Mouse (Mus musculus) MEL (cell line): ENCODE measurements around the gene Stk11ip. TPM values are rescaled to one million over a fixed set of nuclear protein-coding genes. Genes with fewer than 3 reads are reported as not detected.

ENCODE experiments used
- DNase-seq: peaks from one replicate; pipeline ENCODE4 v3.0.0; 2011; ENCODE audit warnings: low read depth, low spot score
- H3K27ac ChIP-seq: 2 replicates; pipeline ENCODE4 v1.5.1; 2012; ENCODE audit warnings: low read depth, mild to moderate bottlenecking, control low read depth, low read length, moderate library complexity; ENCODE audit not compliant: control insufficient read depth
- H3K27me3 ChIP-seq, 2 experiments: fragments of 150-350 bp in 1 of 2; sonication (generic) in 1 of 2; 2 replicates each; pipeline ENCODE4 v1.6.1; 2012; ENCODE audit warnings: low read length in 2 of 2, mild to moderate bottlenecking in 2 of 2, improper control_type of control experiment in 1 of 2, moderate library complexity in 1 of 2; ENCODE audit not compliant: insufficient read depth in 2 of 2, control insufficient read depth in 1 of 2
- H3K36me3 ChIP-seq, 2 experiments: 2 replicates each; pipeline ENCODE4 v1.6.1; 2012 to 2014; ENCODE audit warnings: low read length in 2 of 2, improper control_type of control experiment in 1 of 2, inconsistent platforms in 1 of 2, mild to moderate bottlenecking in 1 of 2; ENCODE audit not compliant: insufficient read depth in 2 of 2, control insufficient read depth in 1 of 2
- H3K4me1 ChIP-seq, 2 experiments: fragments of 150-350 bp in 1 of 2; sonication (generic) in 1 of 2; 2 replicates each; pipeline ENCODE4 v1.6.1; 2012; ENCODE audit warnings: low read length in 2 of 2, improper control_type of control experiment in 1 of 2, mild to moderate bottlenecking in 1 of 2; ENCODE audit not compliant: insufficient read depth in 2 of 2, control insufficient read depth in 1 of 2
- H3K4me3 ChIP-seq, 2 experiments: fragments of 150-350 bp in 1 of 2; sonication (generic) in 1 of 2; 2 replicates each; pipeline ENCODE4 v1.5.1; 2012; ENCODE audit warnings: low read depth in 2 of 2, low read length in 2 of 2, mild to moderate bottlenecking in 2 of 2, moderate library complexity in 2 of 2, control low read depth in 1 of 2, improper control_type of control experiment in 1 of 2; ENCODE audit not compliant: control insufficient read depth in 1 of 2, insufficient read depth in 1 of 2
- H3K79me2 ChIP-seq: 2 replicates; pipeline ENCODE4 v1.6.1; 2012; ENCODE audit warnings: mild to moderate bottlenecking, low read length, moderate library complexity; ENCODE audit not compliant: control insufficient read depth, poor library complexity, insufficient read depth
- H3K9ac ChIP-seq: 2 replicates; pipeline ENCODE4 v1.6.1; 2012; ENCODE audit warnings: low read depth, mild to moderate bottlenecking, control low read depth, low read length, moderate library complexity; ENCODE audit not compliant: control insufficient read depth, poor library complexity, severe bottlenecking
- H3K9me3 ChIP-seq: fragments of 150-350 bp; sonication (generic); replicated peaks from 2 replicates; pipeline ENCODE4 v1.6.1; 2012; ENCODE audit warnings: mild to moderate bottlenecking, low read length, improper control_type of control experiment, moderate library complexity; ENCODE audit not compliant: insufficient read depth
- GABPA ChIP-seq: IDR thresholded peaks from 2 replicates; pipeline ENCODE4 v1.6.1; 2012; ENCODE audit warnings: low read depth, mild to moderate bottlenecking, inconsistent platforms, low read length, improper control_type of control experiment, moderate library complexity
- GATA1 ChIP-seq: IDR thresholded peaks from 2 replicates; pipeline ENCODE4 v1.6.1; 2011; ENCODE audit warnings: low read depth, low read length, improper control_type of control experiment
- MAX ChIP-seq: IDR thresholded peaks from 2 replicates; pipeline ENCODE4 v1.6.1; 2011; ENCODE audit warnings: low read length, improper control_type of control experiment
- MEF2A ChIP-seq: IDR thresholded peaks from 2 replicates; pipeline ENCODE4 v1.6.1; 2014; ENCODE audit warnings: low read depth, mild to moderate bottlenecking, inconsistent platforms, low read length, improper control_type of control experiment; ENCODE audit not compliant: poor library complexity, insufficient replicate concordance, severe bottlenecking; ENCODE audit errors: extremely low read depth
- MYB ChIP-seq: IDR thresholded peaks from 2 replicates; pipeline ENCODE4 v1.6.1; 2011; ENCODE audit warnings: mild to moderate bottlenecking, low read depth, low read length, improper control_type of control experiment
- MYC ChIP-seq: IDR thresholded peaks from 2 replicates; pipeline ENCODE4 v1.6.1; 2011; ENCODE audit warnings: low read depth, mild to moderate bottlenecking, low read length, improper control_type of control experiment, moderate library complexity
- NRF1 ChIP-seq: IDR thresholded peaks from 2 replicates; pipeline ENCODE4 v1.6.1; 2014; ENCODE audit warnings: low read depth, mild to moderate bottlenecking, inconsistent platforms, low read length, improper control_type of control experiment, moderate library complexity; ENCODE audit not compliant: poor library complexity, insufficient read depth, severe bottlenecking
- POLR2A ChIP-seq, 2 experiments: IDR thresholded peaks; 2 replicates each; pipeline ENCODE4 v1.6.1; 2011 to 2012; ENCODE audit warnings: low read length in 2 of 2, mild to moderate bottlenecking in 2 of 2, control low read depth in 1 of 2, improper control_type of control experiment in 1 of 2, low read depth in 1 of 2, moderate library complexity in 1 of 2; ENCODE audit not compliant: control insufficient read depth in 1 of 2, insufficient read depth in 1 of 2, poor library complexity in 1 of 2
- RAD21 ChIP-seq: IDR thresholded peaks from 2 replicates; pipeline ENCODE4 v1.6.1; 2011; ENCODE audit warnings: mild to moderate bottlenecking, low read depth, low read length, improper control_type of control experiment
- SIN3A ChIP-seq: IDR thresholded peaks from 2 replicates; pipeline ENCODE4 v1.6.1; 2012; ENCODE audit warnings: low read length, improper control_type of control experiment, inconsistent platforms
- TAL1 ChIP-seq: IDR thresholded peaks from 2 replicates; pipeline ENCODE4 v1.6.1; 2012; ENCODE audit warnings: mild to moderate bottlenecking, inconsistent platforms, low read length, moderate library complexity, mixed read lengths
- UBTF ChIP-seq: IDR thresholded peaks from 2 replicates; pipeline ENCODE4 v1.6.1; 2012; ENCODE audit warnings: low read depth, mild to moderate bottlenecking, inconsistent platforms, low read length, improper control_type of control experiment, moderate library complexity, borderline replicate concordance; ENCODE audit not compliant: insufficient read depth
- USF2 ChIP-seq, 2 experiments: IDR thresholded peaks; 2 replicates each; pipeline ENCODE4 v1.6.1; 2011 to 2012; ENCODE audit warnings: improper control_type of control experiment in 2 of 2, low read length in 2 of 2, borderline replicate concordance in 1 of 2, inconsistent platforms in 1 of 2, low read depth in 1 of 2, mild to moderate bottlenecking in 1 of 2; ENCODE audit not compliant: insufficient read depth in 1 of 2
- ZC3H11A ChIP-seq: IDR thresholded peaks from 2 replicates; pipeline ENCODE4 v1.6.1; 2012; ENCODE audit warnings: low read depth, mild to moderate bottlenecking, inconsistent platforms, low read length, improper control_type of control experiment
- ZMIZ1 ChIP-seq: IDR thresholded peaks from 2 replicates; pipeline ENCODE4 v1.6.1; 2012; ENCODE audit warnings: low read depth, mild to moderate bottlenecking, inconsistent platforms, low read length, improper control_type of control experiment, moderate library complexity
- ZNF384 ChIP-seq: IDR thresholded peaks from 2 replicates; pipeline ENCODE4 v1.6.1; 2012; ENCODE audit warnings: low read depth, mild to moderate bottlenecking, inconsistent platforms, low read length, improper control_type of control experiment
- polyA plus RNA-seq, 2 experiments: library from polyadenylated mRNA; stranded (reverse) in 1 of 2; unstranded in 1 of 2; fragments of >175 nt in 1 of 2; fragments of >200 nt in 1 of 2; gene quantifications; 2 replicates each; pipeline versions ENCODE4 v1.2.1 to v1.2.4; 2012; ENCODE audit warnings: low replicate concordance in 2 of 2, low read depth in 1 of 2; ENCODE audit not compliant: insufficient read length in 2 of 2, insufficient read depth in 1 of 2, missing spikeins in 1 of 2
- total RNA-seq: library from RNA; depleted of rRNA; stranded (reverse); fragments of 300-350 nt; gene quantifications from 2 replicates; pipeline ENCODE4 v1.2.3, GENCODE M21; 2012

Gene Stk11ip
- total and polyA plus RNA-seq, 3 experiments = 10.2 to 29.4 TPM; not detected in 1

DNA sequence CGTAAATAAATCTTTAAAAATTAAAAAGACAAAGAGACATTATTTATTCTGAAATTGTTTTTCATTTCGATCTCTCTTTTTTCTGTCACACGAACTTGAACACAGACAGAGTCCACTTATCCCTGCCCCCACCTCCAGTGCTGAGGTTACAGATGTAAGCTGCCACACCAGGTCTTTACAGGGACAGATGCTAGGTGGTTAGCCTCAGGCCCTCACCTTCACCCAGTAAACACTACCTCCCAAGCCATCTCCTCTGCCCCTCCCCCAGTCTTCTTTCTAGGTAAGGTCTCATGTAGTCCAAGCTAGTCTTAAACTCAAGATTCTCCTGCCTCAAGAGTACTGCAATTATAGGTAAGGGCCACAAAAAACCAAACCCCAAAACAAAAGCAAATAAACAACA, 8.8 kb upstream of the Stk11ip start:
- H3K9me3 ChIP-seq = no peaks in the 10 kb centered on the region
- no peaks in the 10 kb centered on the region for H3K79me2 ChIP-seq
- no peak overlapping the region for H3K9ac ChIP-seq
- peaks cover 0 to 3% of the 10 kb centered on the region in 2 experiments; a peak in 1 of 4 replicates for H3K27me3 ChIP-seq
- TF ChIP-seq ZC3H11A (no peak), RAD21 (no peak), GABPA (no peak), UBTF (no peak), ZMIZ1 (no peak), USF2 (IDR thresholded peaks at IDR 0.05; ENCODE audit: borderline replicate concordance in 1 of 2, insufficient read depth in 1 of 2, low read depth in 1 of 2, low read length in 2 of 2) (no peak), SIN3A (no peak), MYB (no peak), ZNF384 (no peak), MAX (no peak), TAL1 (no peak)
- no peak overlapping the region for H3K4me3 ChIP-seq
- DNase-seq = no peak
- H3K27ac ChIP-seq = no peak overlapping the region
- H3K4me1 ChIP-seq = no peaks in the 10 kb centered on the region
- no peaks in the 10 kb centered on the region for H3K36me3 ChIP-seq

DNA sequence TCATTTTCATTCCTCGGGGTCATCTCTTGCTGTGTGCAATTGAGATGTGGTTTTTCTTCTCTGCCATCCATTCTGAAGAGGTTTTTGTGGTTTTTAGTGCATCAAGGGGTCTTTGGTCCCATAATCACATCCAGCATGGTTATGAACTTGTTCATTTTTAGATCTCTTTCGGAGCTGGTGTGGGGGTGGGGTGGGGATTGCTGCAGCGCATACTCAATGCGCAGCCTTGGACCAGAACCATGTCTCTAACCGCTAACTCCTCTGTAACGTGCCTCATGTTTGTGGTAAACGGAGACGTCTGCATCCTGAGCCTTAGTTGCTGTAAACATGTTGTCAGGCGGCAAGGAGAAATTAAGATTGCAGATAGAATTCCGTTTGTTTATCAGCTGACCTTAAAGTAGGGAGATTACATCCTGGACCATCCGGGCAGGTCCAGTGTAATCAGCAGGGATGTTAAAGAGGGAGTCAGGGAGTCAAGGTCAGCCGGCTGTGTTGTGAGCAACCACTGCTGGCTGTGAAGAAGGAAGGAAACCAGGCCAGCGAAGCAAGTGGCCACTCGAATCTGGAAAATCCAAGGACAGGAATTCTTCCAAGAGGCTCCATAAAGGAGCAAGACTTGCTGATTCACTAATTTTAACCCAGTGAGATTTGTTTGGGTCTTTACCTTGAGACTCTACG, 4.5 kb upstream of the Stk11ip start:
- Histone ChIP-seq H3K9ac (no peak overlapping the region), H3K4me1 (peaks cover 0 to 4% of the 10 kb centered on the region in 2 experiments; a peak in 1 of 4 replicates)

GRCm38 (mm10) chr1:75517984-75518383, 3.3 kb upstream of the Stk11ip start:
- H3K4me1 ChIP-seq = peaks cover 0 to 8% of the 10 kb centered on the region in 2 experiments; a peak in 1 of 4 replicates
- no peaks in the 10 kb centered on the region for H3K9me3 ChIP-seq
- DNase-seq = no peak
- peaks cover 2% of the 10 kb centered on the region; the same call in 1 of the 2 replicates for H3K79me2 ChIP-seq
- no peak for TF ChIP-seq MYB
- no peak for TF ChIP-seq NRF1
- no peaks in the 10 kb centered on the region; a peak in 1 of 4 replicates for H3K27me3 ChIP-seq
- no peak overlapping the region for H3K9ac ChIP-seq
- no peak overlapping the region for H3K4me3 ChIP-seq
- H3K27ac ChIP-seq = no peak overlapping the region
- peaks cover 0 to 9% of the 10 kb centered on the region in 2 experiments; a peak in 2 of 4 replicates for H3K36me3 ChIP-seq

More for the DNA sequence above, 4.5 kb upstream of the Stk11ip start:
- H3K79me2 ChIP-seq = peaks cover 2% of the 10 kb centered on the region; the same call in 1 of the 2 replicates
- DNase-seq = no peak
- peaks cover 0 to 3% of the 10 kb centered on the region in 2 experiments; a peak in 1 of 4 replicates for H3K27me3 ChIP-seq
- H3K27ac ChIP-seq = no peak overlapping the region
- peaks cover 0 to 2% of the 10 kb centered on the region in 2 experiments; a peak in 2 of 4 replicates for H3K36me3 ChIP-seq
- no peak for TF ChIP-seq MEF2A
- no peak for TF ChIP-seq GATA1
- TF ChIP-seq POLR2A (IDR thresholded peaks at IDR 0.05; ENCODE audit: control insufficient read depth in 1 of 2, insufficient read depth in 1 of 2, low read depth in 1 of 2, low read length in 2 of 2, poor library complexity in 1 of 2) = no peak
- TF ChIP-seq MYC = no peak
- H3K9me3 ChIP-seq = no peaks in the 10 kb centered on the region
- H3K4me3 ChIP-seq = no peak overlapping the region
